Mouse (Mus musculus): ENCODE measurements at regions not wholly inside any gene's neighbourhood (a gene's known extent, or its start where the extent isn't known, plus 50 kb on each side); places are given as distances from the start of the nearest gene placed in this dataset.
A peak's percentile ranks its signal among the peaks of the same experiment; 100 is the strongest.

DNA sequence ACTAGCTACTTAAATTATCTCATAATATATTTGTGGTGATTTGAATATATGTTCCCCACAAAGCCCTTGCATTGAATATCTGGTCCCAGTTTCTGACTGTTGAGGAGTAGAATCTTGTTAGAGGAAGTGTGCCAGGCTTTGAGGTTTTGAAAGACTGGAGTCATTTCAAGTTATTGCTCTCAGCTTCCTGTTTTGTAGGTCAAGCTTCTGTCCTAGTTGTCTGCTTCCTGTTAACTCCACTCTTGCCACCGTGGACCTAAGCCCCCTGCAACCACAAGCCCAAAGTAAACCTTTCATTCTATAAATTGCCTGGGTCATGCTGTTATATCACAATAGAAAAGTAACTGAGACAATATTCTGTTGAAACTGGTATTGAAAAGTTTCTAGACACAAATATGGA is 1232.3 kb upstream of the Lrrc6 start:
- no peak for DNase-seq (ENCODE audit: low read depth)

GRCm38 (mm10) chr15:67729492-67729891 is 1228.8 kb upstream of the Lrrc6 start:
- no peak for DNase-seq (ENCODE audit: low read depth)

- no peak for DNase-seq (ENCODE audit: low read depth)
Measured at GRCm38 (mm10) chr15:67725239-67725638, 1224.5 kb upstream of the Lrrc6 start.

GRCm38 (mm10) chr15:67714203-67714602 is 1213.5 kb upstream of the Lrrc6 start:
- DNase-seq (ENCODE audit: low read depth), result no peak

GRCm38 (mm10) chr15:67686140-67686539 is 1185.4 kb upstream of the Lrrc6 start:
- no peak for DNase-seq (ENCODE audit: low read depth)

GRCm38 (mm10) chr15:67673276-67673675 is 1172.6 kb upstream of the Lrrc6 start:
- DNase-seq (ENCODE audit: low read depth), result no peak

DNA sequence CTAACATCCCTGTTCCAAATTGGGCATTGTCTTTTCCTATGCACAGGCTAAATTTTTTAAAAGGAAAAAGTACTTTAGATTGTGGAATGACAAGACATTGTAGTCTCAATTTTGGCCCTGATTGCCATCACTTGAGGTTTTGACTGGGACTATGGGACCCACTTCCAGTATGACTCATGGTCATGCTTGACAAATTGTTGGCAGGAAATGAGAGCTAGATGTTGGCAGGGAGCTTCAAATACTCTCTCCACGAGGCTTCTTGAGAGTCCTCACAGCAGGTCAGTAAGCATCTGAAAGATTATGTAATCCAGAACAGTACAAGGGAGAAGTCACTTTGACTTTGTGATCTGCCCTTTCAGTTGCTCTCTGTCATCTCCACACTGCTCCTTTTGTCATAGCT is 1135.4 kb upstream of the Lrrc6 start:
- DNase-seq (ENCODE audit: low read depth), result peak; percentile 36

DNA sequence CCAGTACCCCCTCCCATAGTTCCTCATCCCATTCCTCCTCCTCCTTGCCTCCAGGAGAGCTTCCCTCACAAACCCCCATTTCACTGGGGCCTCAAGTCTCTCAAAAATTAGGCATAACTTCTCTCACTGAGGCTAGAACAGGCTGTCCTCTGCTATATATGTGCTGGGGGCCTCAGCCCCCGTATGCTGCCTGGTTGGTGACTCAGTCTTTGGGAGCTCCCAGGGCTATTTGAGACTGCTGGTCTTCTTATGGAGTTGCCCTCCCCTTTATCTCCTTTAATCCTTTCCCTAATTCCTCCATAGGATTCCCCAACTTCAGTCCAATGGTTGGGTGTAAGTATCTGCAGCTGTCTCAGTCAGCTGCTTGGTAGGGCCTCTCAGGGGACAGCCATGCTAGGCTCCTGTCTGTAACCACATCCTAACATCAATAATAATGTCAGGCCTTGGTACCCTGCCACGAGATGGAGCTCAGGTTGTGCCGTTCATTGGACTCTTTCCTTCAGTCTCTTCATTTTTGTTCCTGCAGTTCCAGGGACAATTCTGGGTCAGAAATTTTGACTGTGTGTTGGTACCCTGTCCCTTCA is 1126.1 kb upstream of the Lrrc6 start:
- DNase-seq (ENCODE audit: low read depth), result no peak

GRCm38 (mm10) chr15:67611896-67612295 is 1111.2 kb upstream of the Lrrc6 start:
- DNase-seq (ENCODE audit: low read depth), result no peak

DNA sequence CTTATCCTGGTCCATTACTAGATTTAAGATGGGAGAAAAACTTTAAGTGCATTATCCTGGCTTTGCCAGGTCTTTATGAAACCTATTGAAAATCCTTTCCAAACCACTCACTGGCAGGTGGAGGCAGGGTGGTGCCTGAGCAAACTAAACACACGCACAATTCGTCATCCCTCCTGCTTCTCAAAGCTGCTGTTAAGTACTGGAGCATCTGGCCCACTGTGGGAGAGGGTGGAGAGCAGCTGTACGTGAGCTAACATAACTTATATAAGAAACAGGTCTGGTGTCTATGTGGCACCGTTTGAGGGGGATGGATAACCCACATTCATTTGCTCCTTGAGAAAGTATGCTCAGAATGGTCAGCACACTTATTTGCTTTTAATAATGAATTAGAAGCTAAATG is 1097.7 kb upstream of the Lrrc6 start:
- DNase-seq (ENCODE audit: low read depth), result no peak

- peak; percentile 16 for DNase-seq (ENCODE audit: low read depth)
Measured at GRCm38 (mm10) chr15:67576581-67576980, 1075.9 kb upstream of the Lrrc6 start.

GRCm38 (mm10) chr15:67571614-67572013 is 1070.9 kb upstream of the Lrrc6 start:
- DNase-seq (ENCODE audit: low read depth), result peak; percentile 17

GRCm38 (mm10) chr15:67557304-67557703 is 1056.6 kb upstream of the Lrrc6 start:
- no peak for DNase-seq (ENCODE audit: low read depth)

DNA sequence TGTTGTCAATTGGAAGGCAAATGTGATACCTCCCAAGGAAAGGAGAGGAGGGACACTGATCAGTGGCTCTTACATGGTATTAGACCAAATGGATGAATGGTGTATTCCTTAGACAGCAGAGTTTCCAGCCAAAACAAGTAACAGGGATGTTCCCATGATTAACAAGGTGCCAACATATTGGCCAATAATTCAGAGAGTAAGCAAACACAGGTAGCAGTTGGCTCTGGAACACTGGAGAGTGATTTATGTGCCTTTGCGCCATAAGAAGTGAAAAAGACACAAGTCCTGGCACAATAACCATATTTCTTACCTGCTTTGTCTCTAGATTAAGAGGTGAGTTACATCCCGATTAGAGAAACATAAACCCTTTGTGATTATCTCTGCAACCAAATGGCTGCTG is 1051.2 kb upstream of the Lrrc6 start:
- no peak for DNase-seq (ENCODE audit: low read depth)

GRCm38 (mm10) chr15:67546896-67547400 is 1046.2 kb upstream of the Lrrc6 start:
- no peak for DNase-seq (ENCODE audit: low read depth)

DNA sequence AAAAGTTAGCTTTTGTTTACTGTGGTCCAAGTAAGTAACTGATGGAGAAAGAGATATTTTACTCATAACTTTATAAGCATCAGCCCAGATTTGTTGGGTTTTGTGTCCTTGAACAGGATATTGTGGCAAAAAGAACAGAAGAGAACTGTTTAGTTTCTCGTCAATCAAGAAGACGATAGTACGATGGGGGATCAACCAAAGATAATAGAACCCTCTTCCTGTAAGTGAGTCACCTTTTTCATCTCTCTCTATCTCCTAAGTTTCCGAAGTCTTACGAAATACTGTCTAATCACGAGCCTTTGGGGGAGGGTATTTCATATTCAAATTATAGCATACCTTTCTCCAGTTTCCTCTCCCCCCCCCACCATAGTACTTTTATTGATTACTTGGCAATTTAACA is 1045.0 kb upstream of the Lrrc6 start:
- no peak for DNase-seq (ENCODE audit: low read depth)

GRCm38 (mm10) chr15:67513722-67514121 is 1013.0 kb upstream of the Lrrc6 start:
- no peak for DNase-seq (ENCODE audit: low read depth)

- no peak for DNase-seq (ENCODE audit: low read depth)
Measured at GRCm38 (mm10) chr15:67495001-67495658, 994.4 kb upstream of the Lrrc6 start.

- DNase-seq (ENCODE audit: low read depth), result no peak
Measured at GRCm38 (mm10) chr15:67481733-67482132, 981.0 kb upstream of the Lrrc6 start.

- no peak for DNase-seq (ENCODE audit: low read depth)
Measured at GRCm38 (mm10) chr15:67474325-67474724, 973.6 kb upstream of the Lrrc6 start.

- DNase-seq (ENCODE audit: low read depth), result no peak
Measured at GRCm38 (mm10) chr15:67472979-67473378, 972.3 kb upstream of the Lrrc6 start.

DNA sequence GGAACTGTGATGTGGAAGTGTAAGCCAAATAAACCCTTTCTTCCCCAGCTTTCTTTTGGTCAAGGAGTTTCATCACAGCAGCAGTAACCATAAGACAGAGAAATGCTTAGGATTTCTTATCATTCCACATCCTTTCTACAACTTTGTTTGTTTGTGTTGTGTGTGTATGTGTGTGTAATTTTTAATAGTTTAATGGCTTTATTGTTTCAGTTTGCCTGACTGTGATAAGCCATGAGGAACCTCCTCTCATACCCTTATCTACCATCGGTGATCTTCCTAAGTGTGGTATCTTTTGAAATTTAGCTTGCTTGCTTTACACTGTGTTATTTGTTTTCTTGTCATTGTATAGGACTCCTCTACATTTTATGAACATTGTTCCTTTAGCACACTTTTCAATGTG is 970.6 kb upstream of the Lrrc6 start:
- DNase-seq (ENCODE audit: low read depth), result no peak

- DNase-seq (ENCODE audit: low read depth), result no peak
Measured at GRCm38 (mm10) chr15:67470036-67470435, 969.3 kb upstream of the Lrrc6 start.
